Mouse (Mus musculus) hindbrain, embryonic 15.5 days (tissue): ENCODE results near the gene Hbp1. TPM values are rescaled to one million over a fixed set of nuclear protein-coding genes. Genes with fewer than 3 reads are reported as not detected.

Experiments used
- ATAC-seq: fragments of 200-750 bp; cut with Nextera tagmentation; 2 replicates; pipeline ENCODE4 v1.8.0; 2017; ENCODE audit warnings: low read depth, moderate number of reproducible peaks, moderate TSS enrichment; ENCODE audit not compliant: low FRiP score
- H3K27ac ChIP-seq: fragments of 300-500 bp; sonication (generic); replicated peaks from 2 replicates; pipeline ENCODE4 v1.5.1; 2015; ENCODE audit warnings: mild to moderate bottlenecking, inconsistent platforms
- H3K27me3 ChIP-seq: fragments of 300-500 bp; sonication (generic); 2 replicates; pipeline ENCODE4 v1.6.1; 2015; ENCODE audit warnings: control low read depth, inconsistent platforms
- H3K36me3 ChIP-seq: fragments of 300-500 bp; sonication (generic); 2 replicates; pipeline ENCODE4 v1.6.1; 2015; ENCODE audit warnings: control low read depth, inconsistent platforms
- H3K4me1 ChIP-seq: fragments of 300-500 bp; sonication (generic); replicated peaks from 2 replicates; pipeline ENCODE4 v1.6.1; 2015; ENCODE audit warnings: control low read depth, inconsistent platforms
- H3K4me2 ChIP-seq: fragments of 300-500 bp; sonication (generic); 2 replicates; pipeline ENCODE4 v1.6.1; 2015; ENCODE audit warnings: moderate library complexity, mild to moderate bottlenecking, inconsistent platforms
- H3K4me3 ChIP-seq: fragments of 300-500 bp; sonication (generic); 2 replicates; pipeline ENCODE4 v1.5.1; 2015; ENCODE audit warnings: mild to moderate bottlenecking, inconsistent platforms
- H3K9ac ChIP-seq: fragments of 300-500 bp; sonication (generic); 2 replicates; pipeline ENCODE4 v1.6.1; 2015; ENCODE audit warnings: inconsistent platforms
- H3K9me3 ChIP-seq: fragments of 300-500 bp; sonication (generic); 2 replicates; pipeline ENCODE4 v1.6.1; 2016; ENCODE audit warnings: control low read depth, inconsistent platforms
- WGBS: fragments of 180-500 bp; shearing (Covaris S2); methylation state at CpG from one replicate; pipeline ENCODE4 v1.1.7; 2015; 5-methylcytosine and 5-hydroxymethylcytosine counted together
- polyA plus RNA-seq: library from polyadenylated mRNA; unstranded; fragments of >200 nt; fragmentation: Nextera tagmentation; extraction: Ambion mirVana; gene quantifications from 2 replicates; pipeline ENCODE4 v1.2.1, GENCODE M21; 2015

Hbp1 gene
- polyA plus RNA-seq, 1 experiment from 2014 or later = 47.1 TPM

- no peak for ATAC-seq
- no peaks in the 10 kb centered on the region for H3K27me3 ChIP-seq
- H3K9ac ChIP-seq = no peak overlapping the region
- H3K4me1 ChIP-seq = peaks cover 14% of the 10 kb centered on the region; the same call in 1 of the 2 replicates
- no peak overlapping the region; the same call in 1 of the 2 replicates for H3K27ac ChIP-seq
- H3K4me2 ChIP-seq = no peak overlapping the region
- H3K9me3 ChIP-seq = no peaks in the 10 kb centered on the region
- 53% methylated on average over 7 of the region's 7 CpGs for WGBS
- H3K36me3 ChIP-seq = peaks cover 3% of the 10 kb centered on the region; the same call in 1 of the 2 replicates
- no peak overlapping the region for H3K4me3 ChIP-seq
These were observed 32.9 kb upstream of the Hbp1 start for GRCm38 (mm10) chr12:31983238-31983637.

GRCm38 (mm10) chr12:31977613-31978195 is 27.4 kb upstream of the Hbp1 start:
- no peak overlapping the region for H3K4me2 ChIP-seq
- H3K9ac ChIP-seq = no peak overlapping the region
- no peaks in the 10 kb centered on the region for H3K36me3 ChIP-seq
- 59% methylated on average over 12 of the region's 12 CpGs for WGBS
- no peak; the same call in 1 of the 2 replicates for ATAC-seq
- peaks cover 5% of the 10 kb centered on the region for H3K4me1 ChIP-seq
- no peak overlapping the region for H3K27ac ChIP-seq
- no peaks in the 10 kb centered on the region for H3K27me3 ChIP-seq
- H3K9me3 ChIP-seq = no peaks in the 10 kb centered on the region
- no peak overlapping the region for H3K4me3 ChIP-seq

DNA sequence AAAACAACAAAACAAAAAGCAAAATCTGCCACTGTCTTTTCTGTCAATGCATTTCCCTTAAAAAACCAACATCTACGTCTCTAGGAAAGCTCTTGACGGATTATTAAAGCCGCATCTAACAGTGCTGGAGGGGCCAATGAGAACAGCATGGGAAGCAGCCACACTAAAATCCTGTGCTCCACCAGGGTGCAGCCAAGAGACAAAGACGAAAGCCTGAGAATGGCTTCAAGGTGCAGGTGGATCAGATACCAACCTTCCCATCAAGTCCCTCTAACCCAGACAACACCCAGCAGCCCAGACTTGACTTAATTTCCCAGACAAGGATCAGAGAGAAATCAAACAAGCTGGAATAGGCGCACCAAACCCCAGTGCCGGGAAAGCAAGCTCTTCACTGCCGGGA is 26.2 kb upstream of the Hbp1 start:
- Histone ChIP-seq H3K4me3 (no peak overlapping the region), H3K4me2 (no peak overlapping the region), H3K9ac (no peak overlapping the region), H3K4me1 (peaks cover 5% of the 10 kb centered on the region), H3K9me3 (no peaks in the 10 kb centered on the region), H3K27me3 (no peaks in the 10 kb centered on the region), H3K36me3 (0 out of 2 replicates have a peak, but pooled peaks cover 3% of the 10 kb centered on the region), H3K27ac (peak overlapping the region; percentile 26; the same call in 1 of the 2 replicates)
- no peak for ATAC-seq
- 56% methylated on average over 7 of the region's 7 CpGs for WGBS

- H3K9ac ChIP-seq = no peak overlapping the region
- ATAC-seq = peak; percentile 73
- no peaks in the 10 kb centered on the region for H3K9me3 ChIP-seq
- no peak overlapping the region for H3K4me2 ChIP-seq
- no peaks in the 10 kb centered on the region for H3K27me3 ChIP-seq
- H3K27ac ChIP-seq = 0 out of 2 replicates have a peak overlapping the region, but pooled peaks have one; percentile 8
- 55% methylated on average over 13 of the region's 13 CpGs for WGBS
- H3K36me3 ChIP-seq = peaks cover 3% of the 10 kb centered on the region; the same call in 1 of the 2 replicates
- H3K4me1 ChIP-seq = peaks cover 5% of the 10 kb centered on the region
- H3K4me3 ChIP-seq = no peak overlapping the region
These were observed 23.3 kb upstream of the Hbp1 start for GRCm38 (mm10) chr12:31973473-31974172.

GRCm38 (mm10) chr12:31971547-31971946 is 21.2 kb upstream of the Hbp1 start:
- no peaks in the 10 kb centered on the region for H3K27me3 ChIP-seq
- H3K4me2 ChIP-seq = no peak overlapping the region
- no peak for ATAC-seq
- H3K36me3 ChIP-seq = peaks cover 3% of the 10 kb centered on the region; the same call in 1 of the 2 replicates
- no peak overlapping the region for H3K4me3 ChIP-seq
- 90% methylated on average over 8 of the region's 8 CpGs for WGBS
- H3K27ac ChIP-seq = no peak overlapping the region
- no peak overlapping the region for H3K9ac ChIP-seq
- no peaks in the 10 kb centered on the region for H3K9me3 ChIP-seq
- no peaks in the 10 kb centered on the region; the same call in 1 of the 2 replicates for H3K4me1 ChIP-seq

GRCm38 (mm10) chr12:31969111-31969510 is 18.8 kb upstream of the Hbp1 start:
- 27% methylated on average over 1 of the region's 1 CpGs for WGBS
- H3K27me3 ChIP-seq = no peaks in the 10 kb centered on the region
- H3K27ac ChIP-seq = no peak overlapping the region
- no peaks in the 10 kb centered on the region for H3K9me3 ChIP-seq
- H3K4me1 ChIP-seq = no peaks in the 10 kb centered on the region; the same call in 1 of the 2 replicates
- no peak for ATAC-seq
- H3K4me2 ChIP-seq = no peak overlapping the region
- no peak overlapping the region for H3K9ac ChIP-seq
- H3K36me3 ChIP-seq = peaks cover 12% of the 10 kb centered on the region
- H3K4me3 ChIP-seq = no peak overlapping the region

DNA sequence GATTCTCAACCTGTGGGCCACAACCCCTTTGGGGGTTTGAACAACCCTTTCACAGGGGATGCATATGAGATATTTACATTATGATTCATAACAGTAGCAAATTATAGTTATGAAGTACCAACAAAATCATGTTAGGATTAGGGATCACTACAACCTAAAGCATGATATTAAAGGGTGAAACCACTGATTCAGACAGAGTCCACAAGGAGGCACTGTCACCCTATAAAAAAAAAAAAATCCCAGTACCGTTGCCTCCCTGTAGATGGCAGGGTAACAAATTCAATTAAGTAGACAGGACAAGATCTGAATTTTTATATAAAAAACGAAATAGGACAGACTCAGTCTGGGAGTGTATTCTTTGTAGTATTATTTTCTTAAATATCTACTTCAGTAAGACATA is 17.2 kb upstream of the Hbp1 start:
- no peak overlapping the region for H3K4me2 ChIP-seq
- H3K4me1 ChIP-seq = no peaks in the 10 kb centered on the region
- H3K4me3 ChIP-seq = no peak overlapping the region
- no peaks in the 10 kb centered on the region for H3K27me3 ChIP-seq
- H3K36me3 ChIP-seq = peaks cover 15% of the 10 kb centered on the region
- no peak overlapping the region for H3K9ac ChIP-seq
- WGBS = 2% methylated on average over 2 of the region's 2 CpGs
- H3K27ac ChIP-seq = no peak overlapping the region
- peak; percentile 49 for ATAC-seq
- H3K9me3 ChIP-seq = no peaks in the 10 kb centered on the region

GRCm38 (mm10) chr12:31966405-31966804 is 16.1 kb upstream of the Hbp1 start:
- no peaks in the 10 kb centered on the region for H3K27me3 ChIP-seq
- H3K9ac ChIP-seq = no peak overlapping the region
- no peak overlapping the region for H3K27ac ChIP-seq
- no peak overlapping the region for H3K4me2 ChIP-seq
- peaks cover 13% of the 10 kb centered on the region for H3K36me3 ChIP-seq
- 85% methylated on average over 4 of the region's 4 CpGs for WGBS
- no peak for ATAC-seq
- H3K4me1 ChIP-seq = no peaks in the 10 kb centered on the region
- no peaks in the 10 kb centered on the region for H3K9me3 ChIP-seq
- H3K4me3 ChIP-seq = no peak overlapping the region

DNA sequence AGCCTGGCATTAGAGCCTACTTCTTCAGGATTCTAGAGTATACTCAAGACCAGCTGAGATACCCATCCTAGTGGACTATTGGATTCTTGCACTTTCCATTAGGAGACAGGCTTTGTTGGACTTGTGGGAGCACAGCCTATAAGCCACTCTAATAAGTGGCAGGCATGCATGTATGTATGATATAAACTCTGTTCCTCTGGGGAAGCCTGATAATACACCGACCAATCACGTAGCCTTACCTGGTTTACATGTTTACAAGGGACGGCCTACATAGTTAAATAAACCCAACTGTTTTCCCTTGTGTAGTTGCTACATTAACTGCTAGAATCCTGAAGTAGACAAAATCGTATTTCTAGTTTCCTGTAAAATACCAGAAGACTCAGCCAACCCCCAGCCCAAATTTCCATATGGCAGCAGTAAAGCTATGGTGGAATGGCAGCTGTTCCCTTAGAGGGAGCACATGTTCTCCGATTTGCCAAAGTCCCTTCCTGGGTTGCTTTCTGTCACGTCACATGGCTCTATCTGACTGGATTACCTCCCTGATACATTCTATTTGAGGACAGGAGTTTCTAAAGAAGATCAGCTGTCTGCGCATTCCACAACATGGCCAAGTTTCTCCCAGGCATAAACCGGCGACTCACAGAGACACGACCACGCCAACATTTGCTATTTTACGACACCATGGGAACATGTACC is 15.3 kb upstream of the Hbp1 start:
- H3K27me3 ChIP-seq = no peaks in the 10 kb centered on the region
- ATAC-seq = no peak
- H3K9me3 ChIP-seq = no peaks in the 10 kb centered on the region
- no peak overlapping the region for H3K4me2 ChIP-seq
- no peak overlapping the region for H3K27ac ChIP-seq
- H3K9ac ChIP-seq = no peak overlapping the region
- H3K4me1 ChIP-seq = no peaks in the 10 kb centered on the region
- no peak overlapping the region for H3K4me3 ChIP-seq
- H3K36me3 ChIP-seq = peaks cover 13% of the 10 kb centered on the region
- 91% methylated on average over 12 of the region's 12 CpGs for WGBS

GRCm38 (mm10) chr12:31964074-31964473 is 13.7 kb upstream of the Hbp1 start:
- Histone ChIP-seq H3K4me2 (no peak overlapping the region), H3K27me3 (no peaks in the 10 kb centered on the region), H3K9ac (no peak overlapping the region), H3K36me3 (peaks cover 21% of the 10 kb centered on the region), H3K9me3 (no peaks in the 10 kb centered on the region), H3K27ac (no peak overlapping the region), H3K4me3 (no peak overlapping the region), H3K4me1 (no peaks in the 10 kb centered on the region)
- 78% methylated on average over 6 of the region's 6 CpGs for WGBS
- ATAC-seq = no peak

DNA sequence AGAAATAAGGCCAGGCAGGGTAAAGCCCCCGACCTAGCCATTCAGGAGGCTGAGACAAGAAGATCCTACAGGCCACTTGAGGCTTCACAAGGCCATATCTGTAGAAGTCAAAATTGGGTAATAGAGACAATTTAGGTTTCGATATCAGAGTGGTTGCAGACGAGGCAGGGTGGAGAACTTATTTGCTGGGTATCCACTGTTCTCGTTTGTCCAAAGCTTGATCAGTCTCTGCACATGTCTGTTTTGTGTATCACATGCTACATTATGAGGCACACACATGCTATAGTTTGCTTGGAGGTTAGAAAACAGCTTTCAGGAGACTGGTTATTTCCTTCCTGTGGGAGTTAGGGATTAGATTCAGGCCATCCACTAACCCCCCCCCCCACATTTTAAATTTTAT is 5.5 kb upstream of the Hbp1 start:
- H3K9ac ChIP-seq = no peak overlapping the region
- 0 out of 2 replicates have a peak, but pooled peaks cover 9% of the 10 kb centered on the region for H3K36me3 ChIP-seq
- no peak overlapping the region for H3K4me2 ChIP-seq
- H3K4me3 ChIP-seq = no peak overlapping the region
- H3K27me3 ChIP-seq = no peaks in the 10 kb centered on the region
- H3K9me3 ChIP-seq = no peaks in the 10 kb centered on the region
- 0 out of 2 replicates have a peak, but pooled peaks cover 2% of the 10 kb centered on the region for H3K4me1 ChIP-seq
- WGBS = 91% methylated on average over 4 of the region's 4 CpGs
- no peak overlapping the region for H3K27ac ChIP-seq
- no peak for ATAC-seq

- peaks cover 11% of the 10 kb centered on the region; the same call in 1 of the 2 replicates for H3K4me1 ChIP-seq
- H3K36me3 ChIP-seq = no peaks in the 10 kb centered on the region
- ATAC-seq = no peak
- 2% methylated on average over 9 of the region's 9 CpGs for WGBS
- peak overlapping the region; percentile 78 for H3K27ac ChIP-seq
- peak overlapping the region; percentile 93 for H3K4me3 ChIP-seq
- H3K4me2 ChIP-seq = peak overlapping the region; percentile 74
- H3K27me3 ChIP-seq = no peaks in the 10 kb centered on the region
- peak overlapping the region; percentile 37; the same call in 1 of the 2 replicates for H3K9ac ChIP-seq
- H3K9me3 ChIP-seq = no peaks in the 10 kb centered on the region
These were observed 310 bp upstream of the Hbp1 start for GRCm38 (mm10) chr12:31950659-31951031.
